Mouse (Mus musculus) testis, postnatal 10 days (tissue): ENCODE measurements at regions not wholly inside any gene's neighbourhood (a gene's known extent, or its start where the extent isn't known, plus 50 kb on each side); places are given as distances from the start of the nearest gene placed in this dataset.
A peak's percentile ranks its signal among the peaks of the same experiment; 100 is the strongest.

Source experiments
- DNase-seq: peaks from one replicate; pipeline ENCODE4 v3.0.0; 2021; ENCODE audit warnings: low spot score

GRCm38 (mm10) chr1:88891041-88891440, 179.2 kb upstream of the Sh3bp4 start:
- peak; percentile 28 for DNase-seq

DNA sequence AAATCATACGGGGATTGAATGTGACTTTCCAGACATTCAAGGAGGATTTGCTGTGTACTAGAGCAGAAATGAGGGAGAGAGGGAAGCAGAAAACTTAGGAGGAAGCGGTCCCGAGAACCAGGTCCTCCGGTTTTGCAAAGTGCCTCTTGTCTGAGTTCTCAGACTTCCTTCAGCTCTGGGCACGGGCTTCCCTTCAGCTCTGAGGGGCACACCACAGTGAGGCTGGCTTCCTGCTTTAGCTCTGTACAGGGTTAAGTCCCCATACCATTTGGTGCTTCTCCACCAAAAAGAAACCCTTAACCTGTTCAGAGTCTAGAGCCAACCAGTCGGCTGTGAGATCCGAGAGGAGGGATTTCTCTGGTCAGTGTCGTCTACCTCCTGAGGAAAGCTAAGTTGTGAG, 167.8 kb upstream of the Sh3bp4 start:
- no peak for DNase-seq

DNA sequence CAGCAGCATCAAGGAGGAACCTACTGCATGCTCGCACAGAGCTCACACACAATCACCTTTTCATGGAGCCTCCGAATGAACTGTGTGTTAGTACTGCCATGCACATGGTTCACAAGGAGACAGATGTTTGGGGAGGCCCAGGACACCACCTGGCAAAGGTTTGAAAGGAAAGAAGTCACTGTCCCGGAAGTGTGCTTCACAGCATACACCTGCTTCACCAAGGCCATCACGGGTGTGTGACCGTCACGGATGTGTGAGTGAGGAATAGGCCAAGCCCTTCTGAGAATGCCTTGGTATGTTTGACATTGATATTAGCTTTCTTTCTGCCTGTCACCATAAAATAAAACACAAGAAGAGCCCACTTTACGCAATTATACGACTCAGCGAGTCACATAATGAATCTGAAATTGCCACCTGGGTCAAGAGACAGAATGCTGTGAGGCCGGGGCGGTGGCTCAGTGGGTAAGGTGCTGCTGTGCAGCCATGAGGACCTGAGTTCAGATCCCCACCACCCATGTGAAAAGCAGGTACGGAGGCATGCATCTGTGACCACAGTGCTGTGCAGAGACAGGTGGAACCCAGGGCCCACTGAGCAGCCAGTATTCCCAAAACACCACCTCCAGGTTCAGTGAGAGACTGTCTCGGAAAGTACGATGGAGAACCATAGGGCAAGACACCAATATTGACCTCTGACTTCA, 162.3 kb upstream of the Sh3bp4 start:
- DNase-seq: no peak

GRCm38 (mm10) chr1:88908683-88909082, 161.5 kb upstream of the Sh3bp4 start:
- DNase-seq: no peak

GRCm38 (mm10) chr1:88909314-88909713, 160.9 kb upstream of the Sh3bp4 start:
- no peak for DNase-seq

DNA sequence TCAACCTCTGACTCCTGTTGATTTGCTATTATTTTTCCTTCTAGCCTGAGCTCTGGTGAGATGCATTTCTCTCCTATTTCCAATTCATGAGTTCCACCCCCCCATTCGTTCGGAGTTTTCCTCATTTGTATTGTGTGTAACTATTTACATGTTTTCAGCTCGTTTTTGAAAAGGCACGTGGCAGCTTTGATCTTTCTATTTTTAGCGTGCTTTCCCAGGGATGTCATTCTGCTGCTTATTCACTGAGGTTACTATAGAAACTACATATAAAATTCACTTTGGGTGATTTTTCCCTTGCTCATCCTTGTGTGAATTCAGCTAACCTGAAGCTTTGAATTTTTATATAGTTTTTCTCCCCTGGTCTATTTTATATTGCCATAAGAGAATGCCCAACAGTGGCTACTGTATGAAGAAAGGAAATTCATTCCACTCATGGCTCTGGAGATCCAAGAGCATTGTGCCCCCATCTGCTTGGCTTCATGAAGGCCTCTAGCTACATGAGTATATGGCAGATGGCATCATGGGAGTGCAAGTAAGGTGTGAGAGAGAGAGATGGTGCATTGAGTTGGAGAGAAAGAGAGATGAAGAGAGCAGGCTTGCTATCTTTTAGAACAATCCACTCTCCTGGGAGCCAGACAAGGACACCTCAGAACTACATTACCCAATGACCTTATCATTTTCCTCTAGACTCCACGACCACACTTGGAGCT, 160.2 kb upstream of the Sh3bp4 start:
- no peak for DNase-seq

GRCm38 (mm10) chr1:88911724-88912123, 158.5 kb upstream of the Sh3bp4 start:
- no peak for DNase-seq

DNA sequence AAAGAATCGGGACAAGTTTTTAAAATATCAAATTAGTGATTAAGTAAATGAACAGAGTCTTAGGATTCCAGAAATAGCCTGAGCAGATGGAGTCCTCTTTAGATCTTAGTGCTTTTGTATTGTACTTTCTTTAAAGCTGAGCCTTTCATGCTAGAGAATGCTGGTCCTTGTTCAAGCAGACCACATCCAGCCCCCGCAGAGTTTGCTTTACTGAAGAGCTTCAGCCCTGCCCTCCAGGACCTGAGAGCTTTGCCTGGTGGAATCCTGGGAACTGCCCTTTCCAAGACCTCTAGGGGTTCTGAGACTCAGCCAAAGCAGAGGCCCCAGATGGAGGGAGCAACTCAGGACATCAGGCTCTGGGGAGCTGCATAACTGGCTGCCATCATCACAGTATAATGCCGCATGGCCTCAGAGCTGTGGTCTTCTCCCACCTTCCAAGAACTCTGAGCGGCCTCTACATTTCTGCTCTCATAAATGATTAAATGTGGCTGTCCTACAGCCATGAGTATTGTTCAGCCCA, 153.6 kb upstream of the Sh3bp4 start:
- DNase-seq: peak; percentile 32

DNA sequence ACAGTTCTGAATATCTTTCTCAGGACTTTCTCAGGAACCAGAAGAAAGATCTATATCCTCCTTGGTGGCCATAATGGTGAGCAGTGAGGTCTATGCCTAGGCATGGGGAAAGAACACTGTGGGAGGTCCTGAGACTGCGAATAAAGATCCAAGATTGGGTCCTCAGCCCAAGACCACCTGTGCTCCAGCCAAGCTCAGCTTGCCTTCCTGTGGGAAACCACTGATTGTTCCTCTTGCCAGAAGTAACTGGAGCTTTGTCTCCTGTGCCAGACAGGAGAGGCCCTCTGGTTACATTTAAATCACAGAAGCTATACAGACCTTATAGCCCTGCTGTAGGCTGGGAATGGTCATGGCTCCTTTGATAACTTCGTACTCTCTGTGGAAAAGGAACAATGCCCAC, 148.8 kb upstream of the Sh3bp4 start:
- DNase-seq: no peak

DNA sequence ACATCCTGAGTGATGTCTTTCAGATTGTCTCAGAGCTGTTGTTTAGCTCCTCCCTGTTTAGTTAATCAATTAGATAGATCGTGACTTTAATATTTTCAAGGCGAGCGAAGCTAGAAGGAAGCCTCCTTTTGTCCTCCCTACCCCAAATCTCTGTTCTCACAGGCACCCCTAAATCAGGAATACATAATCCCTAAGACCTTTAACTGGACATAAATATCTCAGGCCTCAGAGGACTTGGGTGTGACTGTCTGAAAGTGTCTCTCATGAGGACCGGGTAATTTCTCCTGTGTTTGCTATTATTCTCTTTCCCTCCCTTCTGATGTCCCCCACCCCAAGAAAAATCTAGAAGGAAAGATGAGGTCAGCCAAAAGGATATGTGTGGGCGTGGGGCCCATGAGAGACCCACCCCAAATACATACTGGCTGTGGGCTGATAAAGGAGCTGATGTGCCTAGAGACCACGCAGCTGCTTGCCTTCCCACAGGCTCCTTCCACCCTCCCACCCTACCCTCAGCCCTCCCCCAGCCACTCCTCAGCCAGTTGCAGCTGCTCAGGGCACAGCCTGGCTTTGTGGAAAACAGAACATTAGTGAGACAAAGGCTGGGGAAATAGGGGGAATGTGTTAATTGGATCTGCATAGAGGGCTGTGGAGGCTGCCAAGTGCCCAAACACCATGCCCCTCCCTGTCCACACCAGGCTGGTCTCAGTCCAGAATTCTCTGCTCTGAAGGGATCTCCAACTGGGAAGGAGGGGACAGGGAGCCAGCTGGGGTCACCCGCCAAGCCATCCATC, 146.2 kb upstream of the Sh3bp4 start:
- no peak for DNase-seq

DNA sequence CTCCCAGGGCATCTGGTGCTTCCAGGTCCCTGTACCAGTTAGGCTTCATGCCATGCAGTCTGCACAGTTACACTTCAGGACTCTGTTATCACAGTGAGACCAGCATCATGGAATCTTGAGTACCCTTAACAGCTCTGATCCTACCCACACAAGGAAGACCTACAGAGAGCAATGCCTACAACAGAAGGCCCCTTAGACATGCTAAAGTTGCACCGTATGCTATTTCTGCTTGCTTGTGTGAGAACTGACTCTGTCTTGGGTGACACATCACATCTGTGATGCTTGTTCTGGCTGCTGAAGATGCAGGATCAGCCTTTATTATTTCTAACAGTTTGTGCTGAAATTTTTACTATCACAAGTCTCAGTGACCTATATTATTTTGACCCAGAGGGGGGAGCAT, 135.0 kb upstream of the Sh3bp4 start:
- no peak for DNase-seq

- DNase-seq: no peak
Observed at GRCm38 (mm10) chr1:88935779-88936178, 134.4 kb upstream of the Sh3bp4 start.

DNA sequence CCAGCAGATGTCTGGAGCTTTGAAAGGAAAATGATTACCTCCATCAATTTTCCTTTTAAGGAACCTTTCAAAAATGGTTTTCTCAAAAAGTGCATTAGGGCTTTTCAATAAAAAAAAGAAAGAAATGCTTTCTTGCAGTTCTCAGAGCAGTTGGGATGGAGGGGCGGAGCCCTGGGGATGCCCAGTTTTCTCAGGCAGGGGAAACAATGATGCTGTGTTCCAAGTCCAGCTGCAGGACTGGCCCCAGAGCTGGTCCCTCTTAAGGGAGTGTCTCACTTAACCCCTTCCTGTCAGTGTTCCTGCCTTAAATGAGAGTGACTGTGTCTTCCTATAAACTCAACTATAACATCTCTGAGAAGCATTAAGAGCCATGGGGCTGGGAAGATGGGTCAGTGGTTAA, 132.9 kb upstream of the Sh3bp4 start:
- no peak for DNase-seq

- no peak for DNase-seq
Observed at GRCm38 (mm10) chr1:88938458-88938857, 131.8 kb upstream of the Sh3bp4 start.

- no peak for DNase-seq
Observed at GRCm38 (mm10) chr1:88943039-88943438, 127.2 kb upstream of the Sh3bp4 start.

DNA sequence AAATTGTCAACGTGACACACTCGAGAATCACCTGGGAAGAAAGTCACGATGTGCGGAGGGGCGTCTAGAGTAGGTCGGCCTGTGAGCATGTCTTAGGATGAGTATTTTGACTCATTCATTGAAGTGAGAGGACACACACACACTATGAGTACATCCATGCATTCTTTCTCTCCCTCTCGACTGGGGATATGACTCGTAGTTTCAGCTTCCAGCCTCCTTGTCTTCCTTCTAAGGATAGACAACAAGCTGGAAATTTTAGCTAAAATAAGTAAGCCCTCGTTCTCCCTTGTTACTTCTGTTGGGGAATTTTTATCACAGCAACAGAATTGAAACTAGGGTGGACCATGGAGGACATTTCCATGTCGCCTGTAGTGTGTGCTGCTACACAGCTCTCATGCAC, 124.3 kb upstream of the Sh3bp4 start:
- no peak for DNase-seq

GRCm38 (mm10) chr1:88946374-88946773, 123.8 kb upstream of the Sh3bp4 start:
- no peak for DNase-seq

- no peak for DNase-seq
Observed at GRCm38 (mm10) chr1:88949911-88950310, 120.3 kb upstream of the Sh3bp4 start.

- DNase-seq: no peak
Observed at GRCm38 (mm10) chr1:88953516-88953915, 116.7 kb upstream of the Sh3bp4 start.

DNA sequence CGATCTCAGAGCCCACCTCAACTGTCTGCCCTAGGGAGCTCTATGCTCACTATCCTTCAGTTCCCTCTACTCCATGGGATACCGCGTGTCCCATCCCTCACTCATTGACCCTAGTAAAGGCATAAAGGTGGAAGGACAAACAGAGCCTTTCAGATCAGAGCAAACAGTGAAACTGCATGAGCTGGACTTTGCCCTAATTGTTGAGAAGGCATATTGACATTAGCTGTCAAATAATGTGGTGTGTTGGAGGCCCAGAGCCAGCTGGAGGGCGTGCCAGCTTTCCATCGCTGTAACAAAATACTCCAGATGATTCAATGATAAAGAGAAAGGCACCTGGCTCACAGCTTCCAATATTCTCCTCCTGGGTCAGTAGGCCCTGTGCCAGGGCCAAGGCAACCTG, 115.4 kb upstream of the Sh3bp4 start:
- no peak for DNase-seq

- DNase-seq: no peak
Observed at GRCm38 (mm10) chr1:88957061-88957460, 113.2 kb upstream of the Sh3bp4 start.

DNA sequence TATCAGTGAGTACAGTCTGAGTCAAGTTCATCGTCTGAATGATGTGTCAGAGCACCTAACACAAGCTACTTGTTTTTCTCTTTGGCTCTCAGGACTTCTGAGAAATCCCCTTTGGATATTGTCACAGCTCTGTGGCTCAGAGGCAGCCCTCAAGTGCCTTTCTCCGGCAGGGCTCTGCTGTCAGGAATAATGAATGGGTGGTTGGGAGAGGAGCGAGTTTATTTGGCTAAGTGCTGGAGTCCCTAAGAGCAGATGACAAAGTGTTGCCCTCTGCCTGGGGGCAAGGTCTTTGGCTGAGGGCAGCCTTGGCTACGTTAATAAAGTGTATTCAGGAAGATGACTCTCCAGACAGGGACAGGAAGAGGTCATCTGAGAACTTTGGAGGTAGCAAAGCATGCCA, 110.5 kb upstream of the Sh3bp4 start:
- no peak for DNase-seq

- DNase-seq: no peak
Observed at GRCm38 (mm10) chr1:88960142-88960541, 110.1 kb upstream of the Sh3bp4 start.
